8 mouse cellular contexts compared by ENCODE assay signal in genomic region chr11:32300279-32301267, GRCm38 (mm10). TPM values are rescaled to one million over a fixed set of nuclear protein-coding genes. Genes with fewer than 3 reads are reported as not detected.
DNase-seq lines count a peak whose midpoint lies in the region; ATAC-seq and TF ChIP-seq lines count a peak whose summit lies in the region.

No protein-coding gene starts in this region.

- no peaks in the 10 kb centered on the region; the same call in 1 of the 2 replicates for H3K4me1 ChIP-seq in forebrain, embryonic 14.5 days (ENCODE audit: control insufficient read depth, insufficient read depth, low read length)
- peaks cover 0 to 8% of the 10 kb centered on the region in 2 experiments for H3K4me1 ChIP-seq in liver, embryonic 14.5 days (replicated peaks; ENCODE audit: control insufficient read depth in 2 of 2, insufficient read depth in 2 of 2, low read length in 1 of 2)

- H3K79me2 ChIP-seq in C2C12 (ENCODE audit: control insufficient read depth, insufficient read depth): no peaks in the 10 kb centered on the region

- H3ac ChIP-seq in C2C12 (ENCODE audit: control insufficient read depth, insufficient read length, low read depth): no peak overlapping the region

- H3K79me3 ChIP-seq in C2C12 (ENCODE audit: low read depth): no peaks in the 10 kb centered on the region

- H3K9me3 ChIP-seq in forebrain, embryonic 14.5 days (replicated peaks; ENCODE audit: control insufficient read depth, low read length): no peaks in the 10 kb centered on the region
- no peaks in the 10 kb centered on the region for H3K9me3 ChIP-seq in liver, embryonic 14.5 days (ENCODE audit: control insufficient read depth, low read length)

- H3K4me2 ChIP-seq in forebrain, embryonic 14.5 days (ENCODE audit: low read length): peak overlapping the region; percentile 39; the same call in 1 of the 2 replicates
- H3K4me2 ChIP-seq in liver, embryonic 14.5 days (ENCODE audit: low read depth): peak overlapping the region; percentile 61

- no peaks in the 10 kb centered on the region for H3K36me3 ChIP-seq in C2C12 (ENCODE audit: control insufficient read depth, insufficient read depth)
- H3K36me3 ChIP-seq in forebrain, embryonic 14.5 days (ENCODE audit: control insufficient read depth, insufficient read depth, low read length): no peaks in the 10 kb centered on the region
- H3K36me3 ChIP-seq in liver, embryonic 14.5 days (replicated peaks; ENCODE audit: control insufficient read depth, insufficient read depth, low read depth): peaks cover 13% of the 10 kb centered on the region; the same call in 1 of the 2 replicates

- WGBS in forebrain, embryonic 14.5 days: 60% methylated on average over 14 of the region's 17 CpGs
- 48% methylated on average over 14 of the region's 17 CpGs for WGBS in liver, embryonic 14.5 days (ENCODE audit: insufficient replicate concordance)

- TF ChIP-seq EP300 in liver, embryonic 14.5 days (IDR thresholded peaks at IDR 0.05; ENCODE audit: low read depth): no peak

- DNase-seq in cerebellum, adult 8-10 months: no peak
- no peak for DNase-seq in forebrain, embryonic 14.5 days (ENCODE audit: low spot score)
- DNase-seq in liver, embryonic 14.5 days (ENCODE audit: low read depth in 3 of 3, low spot score in 3 of 3): no peak
- DNase-seq in thymus, postnatal 36 days: no peak
- DNase-seq in ovary, postnatal 10 days (ENCODE audit: low spot score): no peak
- DNase-seq in right cerebral cortex, postnatal 14 days: no peak

- H3K27ac ChIP-seq in forebrain, embryonic 14.5 days (ENCODE audit: low read depth, low read length): no peak overlapping the region
- peak overlapping the region; percentile 87 for H3K27ac ChIP-seq in liver, embryonic 14.5 days

- TF ChIP-seq CTCF in C2C12 (IDR thresholded peaks at IDR 0.05; ENCODE audit: control insufficient read depth, insufficient read depth, insufficient read length): no peak
- TF ChIP-seq CTCF in liver, embryonic 14.5 days (IDR thresholded peaks at IDR 0.05; ENCODE audit: low read depth): no peak

- H3K4me3 ChIP-seq in C2C12 (ENCODE audit: insufficient read depth, poor library complexity, severe bottlenecking): no peak overlapping the region
- no peak overlapping the region for H3K4me3 ChIP-seq in forebrain, embryonic 14.5 days (ENCODE audit: low read depth, low read length)
- H3K4me3 ChIP-seq in liver, embryonic 14.5 days (ENCODE audit: insufficient read depth in 1 of 2, low read depth in 2 of 2, low read length in 2 of 2): peak overlapping the region; percentile 51 to 69

- H3K9ac ChIP-seq in forebrain, embryonic 14.5 days (ENCODE audit: low read length): no peak overlapping the region
- H3K9ac ChIP-seq in liver, embryonic 14.5 days (replicated peaks): peak overlapping the region; percentile 66

- ATAC-seq in cerebellum, adult (ENCODE audit: insufficient number of reproducible peaks, low FRiP score, low TSS enrichment): 0 out of 2 replicates have a peak, but pooled peaks have one; percentile 2
- ATAC-seq in forebrain, embryonic 14.5 days: peak; percentile 13; the same call in 1 of the 2 replicates
- no peak for ATAC-seq in liver, embryonic 14.5 days (ENCODE audit: insufficient read depth)

- H3K27me3 ChIP-seq in C2C12 (ENCODE audit: control insufficient read depth, insufficient read depth, insufficient read length): peaks cover 29% of the 10 kb centered on the region
- H3K27me3 ChIP-seq in forebrain, embryonic 14.5 days (replicated peaks; ENCODE audit: control insufficient read depth, insufficient read depth, low read length): no peaks in the 10 kb centered on the region
- H3K27me3 ChIP-seq in liver, embryonic 14.5 days (ENCODE audit: control insufficient read depth, insufficient read depth, low read length): no peaks in the 10 kb centered on the region; the same call in 1 of the 2 replicates

TF ChIP-seq in C2C12, 6 proteins besides CTCF, POLR2A, EP300 and RAD21:
- peak; percentile 63 for TF ChIP-seq USF1 (IDR thresholded peaks at IDR 0.05; ENCODE audit: low read depth)
- TF ChIP-seq MYOD1 (IDR thresholded peaks at IDR 0.05; ENCODE audit: control insufficient read depth, insufficient read length, low read depth): no peak
- TF ChIP-seq MYOG (IDR thresholded peaks at IDR 0.05; ENCODE audit: control insufficient read depth, extremely low read depth, insufficient read length): no peak

RNA-seq across cellular contexts. Expression of gene Hbq1a, which starts 0.7 kb away (rescaled TPM):
- polyA plus RNA-seq in C2C12 (2012; fragmentation: generic; extraction: Trizol): 0.11 TPM
- polyA plus RNA-seq in forebrain, embryonic 14.5 days (2014; fragmentation: Nextera tagmentation; extraction: Ambion mirVana): 0.63 and 0.75 TPM in 2 replicates
- polyA plus RNA-seq in liver, embryonic 14.5 days (2012; rRNA removed): 7.8 and 9.1 TPM in 2 replicates
- polyA plus RNA-seq in liver, embryonic 14.5 days (2014; fragmentation: Nextera tagmentation; extraction: Ambion mirVana): 7.9 TPM in 2 replicates

RNA-seq across cellular contexts. Expression of gene Hba-a2, which starts 4.3 kb away (rescaled TPM):
- polyA plus RNA-seq in C2C12 (2012; fragmentation: generic; extraction: Trizol): not detected
- 5,936 and 7,230 TPM in 2 replicates for polyA plus RNA-seq in forebrain, embryonic 14.5 days (2014; fragmentation: Nextera tagmentation; extraction: Ambion mirVana)
- 214,511 and 362,158 TPM in 2 replicates for polyA plus RNA-seq in liver, embryonic 14.5 days (2012; rRNA removed)
- 162,484 and 169,597 TPM in 2 replicates for polyA plus RNA-seq in liver, embryonic 14.5 days (2014; fragmentation: Nextera tagmentation; extraction: Ambion mirVana)

RNA-seq across cellular contexts. Expression of gene Hbq1b, which starts 13.8 kb away (rescaled TPM):
- polyA plus RNA-seq in C2C12 (2012; fragmentation: generic; extraction: Trizol): not detected
- 1.1 and 1.6 TPM in 2 replicates for polyA plus RNA-seq in forebrain, embryonic 14.5 days (2014; fragmentation: Nextera tagmentation; extraction: Ambion mirVana)
- polyA plus RNA-seq in liver, embryonic 14.5 days (2012; rRNA removed): 127 and 156 TPM in 2 replicates
- polyA plus RNA-seq in liver, embryonic 14.5 days (2014; fragmentation: Nextera tagmentation; extraction: Ambion mirVana): 157 and 161 TPM in 2 replicates

RNA-seq across cellular contexts. Expression of gene Hba-a1, which starts 17.3 kb away (rescaled TPM):
- 12.1 TPM for polyA plus RNA-seq in C2C12 (2012; fragmentation: generic; extraction: Trizol)
- 2,348 and 2,639 TPM in 2 replicates for polyA plus RNA-seq in forebrain, embryonic 14.5 days (2014; fragmentation: Nextera tagmentation; extraction: Ambion mirVana)
- 26,041 and 60,430 TPM in 2 replicates for polyA plus RNA-seq in liver, embryonic 14.5 days (2012; rRNA removed)
- polyA plus RNA-seq in liver, embryonic 14.5 days (2014; fragmentation: Nextera tagmentation; extraction: Ambion mirVana): 70,707 and 74,513 TPM in 2 replicates

RNA-seq across cellular contexts. Expression of gene Hba-x, which starts 24.4 kb away (rescaled TPM):
- polyA plus RNA-seq in C2C12 (2012; fragmentation: generic; extraction: Trizol): not detected
- 33.0 and 82.9 TPM in 2 replicates for polyA plus RNA-seq in forebrain, embryonic 14.5 days (2014; fragmentation: Nextera tagmentation; extraction: Ambion mirVana)
- 32.1 and 38.8 TPM in 2 replicates for polyA plus RNA-seq in liver, embryonic 14.5 days (2012; rRNA removed)
- polyA plus RNA-seq in liver, embryonic 14.5 days (2014; fragmentation: Nextera tagmentation; extraction: Ambion mirVana): 74.9 and 85.3 TPM in 2 replicates

Comparison
In these comparisons a context has a peak if more than half of its experiments do, and no peak if none do; other contexts are left out.
1. H3K4me3 ChIP-seq: peak in liver, embryonic 14.5 days (2 of 2); none in C2C12 (single experiment) and forebrain, embryonic 14.5 days (single experiment).
2. RNA of gene Hba-a2, which starts 4.3 kb away (polyA plus RNA-seq): 162,484 to 362,158 TPM in liver, embryonic 14.5 days and 5,936 to 7,230 TPM in forebrain, embryonic 14.5 days; not detected in C2C12 (single experiment); every median in the first group is over 1,000 times any median in the second.
3. RNA of gene Hbq1b, which starts 13.8 kb away (polyA plus RNA-seq): 127 to 161 TPM in liver, embryonic 14.5 days; 1.1 to 1.6 TPM in forebrain, embryonic 14.5 days and not detected in C2C12 (single experiment); every median in the first group is over 10 times any median in the second.